Mouse (Mus musculus) adrenal gland, postnatal 14 days (tissue): ENCODE data around the gene Kcnj9. TPM values are rescaled to one million over a fixed set of nuclear protein-coding genes. Genes with fewer than 3 reads are reported as not detected.

Experiments used
- DNase-seq: peaks from one replicate; pipeline ENCODE4 v3.0.0; 2021; ENCODE audit warnings: mixed read lengths
- total RNA-seq: library from RNA; stranded (reverse); gene quantifications from 2 replicates; pipeline ENCODE4 v1.2.3, GENCODE M21; 2021

Gene Kcnj9
- total RNA-seq, 1 experiment from 2014 or later = 0.07 TPM

GRCm38 (mm10) chr1:172332925-172333324 is 3.8 kb upstream of the Kcnj9 start:
- no peak for DNase-seq

GRCm38 (mm10) chr1:172331422-172331947 is 2.4 kb upstream of the Kcnj9 start:
- DNase-seq = no peak

- no peak for DNase-seq
These were observed 498 bp upstream of the Kcnj9 start for GRCm38 (mm10) chr1:172329616-172330015.

GRCm38 (mm10) chr1:172328461-172328860 is 657 bp downstream of the Kcnj9 start:
- DNase-seq = no peak

GRCm38 (mm10) chr1:172328041-172328440 is 1.1 kb downstream of the Kcnj9 start:
- DNase-seq = no peak

GRCm38 (mm10) chr1:172327206-172328001 is 1.7 kb downstream of the Kcnj9 start:
- DNase-seq = no peak

- DNase-seq = no peak
These were observed 2.4 kb downstream of the Kcnj9 start for GRCm38 (mm10) chr1:172326684-172327083.

GRCm38 (mm10) chr1:172325680-172326535 is 3.2 kb downstream of the Kcnj9 start:
- peak; percentile 83 for DNase-seq

- peak; percentile 88 for DNase-seq
These were observed 4.4 kb downstream of the Kcnj9 start for GRCm38 (mm10) chr1:172324725-172325124.

GRCm38 (mm10) chr1:172323801-172324359 is 5.2 kb downstream of the Kcnj9 start:
- no peak for DNase-seq

GRCm38 (mm10) chr1:172323298-172323697 is 5.8 kb downstream of the Kcnj9 start:
- DNase-seq = no peak

GRCm38 (mm10) chr1:172322725-172323124 is 6.4 kb downstream of the Kcnj9 start:
- no peak for DNase-seq

- no peak for DNase-seq
These were observed 9.2 kb downstream of the Kcnj9 start for GRCm38 (mm10) chr1:172319921-172320411.

GRCm38 (mm10) chr1:172319346-172319745 is 9.8 kb downstream of the Kcnj9 start:
- DNase-seq = no peak

GRCm38 (mm10) chr1:172318424-172319035 is 10.6 kb downstream of the Kcnj9 start:
- DNase-seq = no peak

- DNase-seq = no peak
These were observed 11.2 kb downstream of the Kcnj9 start for GRCm38 (mm10) chr1:172317946-172318345.

- DNase-seq = no peak
These were observed 11.7 kb downstream of the Kcnj9 start for GRCm38 (mm10) chr1:172317431-172317830.

- DNase-seq = no peak
These were observed 14.2 kb downstream of the Kcnj9 start for GRCm38 (mm10) chr1:172314911-172315310.

- DNase-seq = no peak
These were observed 15.3 kb downstream of the Kcnj9 start for GRCm38 (mm10) chr1:172313613-172314411.

- DNase-seq = no peak
These were observed 16.2 kb downstream of the Kcnj9 start for GRCm38 (mm10) chr1:172312768-172313561.
